Mouse (Mus musculus): ENCODE results near the gene Tnfaip8l1.

- TF ChIP-seq CTCF (IDR thresholded peaks at IDR 0.05; ENCODE audit: low read depth) (no peak), EP300 (IDR thresholded peaks at IDR 0.05; ENCODE audit: low read depth) (no peak)
These were observed 8.4 kb downstream of the Tnfaip8l1 start for GRCm38 (mm10) chr17:56170636-56171035.

All from heart, postnatal 0 days (tissue).